Mouse (Mus musculus): ENCODE results near the gene Acaca. TPM values are rescaled to one million over a fixed set of nuclear protein-coding genes. Genes with fewer than 3 reads are reported as not detected.

Gene Acaca
- polyA plus RNA-seq, 1 experiment from 2014 or later = 21.8 TPM

DNA sequence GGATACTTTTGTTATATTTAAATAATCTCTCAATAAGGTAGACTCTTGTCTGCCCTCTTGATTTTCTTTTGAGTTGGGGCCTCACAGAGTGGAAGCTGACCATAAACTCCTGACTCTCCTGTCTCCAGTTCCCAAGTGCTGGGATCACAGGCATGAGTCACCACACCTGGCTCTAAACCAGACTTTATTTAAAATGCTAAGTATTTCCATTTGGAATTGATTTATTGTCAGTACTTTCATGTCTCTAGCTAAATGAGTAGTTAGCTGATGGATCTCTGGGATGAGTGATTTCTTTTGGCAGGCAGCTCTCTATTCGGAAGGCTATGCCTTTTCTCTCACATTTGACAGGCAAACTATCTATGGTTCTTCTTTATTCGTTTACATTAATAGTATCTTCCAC is 228.3 kb downstream of the Acaca start:
- H3K27me3 ChIP-seq (ENCODE audit: control insufficient read depth, insufficient read depth, low read length) = no peaks in the 10 kb centered on the region
- DNase-seq (ENCODE audit: low spot score) (no peak), ATAC-seq (ENCODE audit: insufficient number of reproducible peaks, low FRiP score, low TSS enrichment, low read depth) (no peak)
- WGBS = 84% methylated on average over 2 of the region's 2 CpGs
- H3K36me3 ChIP-seq (ENCODE audit: control insufficient read depth, insufficient read depth, low read length) = no peaks in the 10 kb centered on the region
- no peak overlapping the region for H3K9ac ChIP-seq (ENCODE audit: low read length)
- no peak overlapping the region for H3K4me3 ChIP-seq (ENCODE audit: low read depth, low read length)
- no peaks in the 10 kb centered on the region for H3K9me3 ChIP-seq (ENCODE audit: control insufficient read depth, low read length)
- no peak overlapping the region for H3K4me2 ChIP-seq (ENCODE audit: low read depth, severe bottlenecking)
- H3K4me1 ChIP-seq (ENCODE audit: control insufficient read depth, insufficient read depth, low read length) = peaks cover 6% of the 10 kb centered on the region; the same call in 1 of the 2 replicates
- H3K27ac ChIP-seq (replicated peaks; ENCODE audit: low read depth, low read length) = no peak overlapping the region

GRCm38 (mm10) chr11:84361551-84361950 is 232.1 kb downstream of the Acaca start:
- 39% methylated on average over 5 of the region's 5 CpGs for WGBS
- H3K36me3 ChIP-seq (ENCODE audit: control insufficient read depth, insufficient read depth, low read length) = no peaks in the 10 kb centered on the region
- no peak overlapping the region for H3K4me2 ChIP-seq (ENCODE audit: low read depth, severe bottlenecking)
- no peak overlapping the region for H3K4me3 ChIP-seq (ENCODE audit: low read depth, low read length)
- DNase-seq (ENCODE audit: low spot score) = no peak
- peaks cover 6% of the 10 kb centered on the region; the same call in 1 of the 2 replicates for H3K4me1 ChIP-seq (ENCODE audit: control insufficient read depth, insufficient read depth, low read length)
- H3K9me3 ChIP-seq (ENCODE audit: control insufficient read depth, low read length) = no peaks in the 10 kb centered on the region
- no peak overlapping the region for H3K27ac ChIP-seq (replicated peaks; ENCODE audit: low read depth, low read length)
- no peaks in the 10 kb centered on the region for H3K27me3 ChIP-seq (ENCODE audit: control insufficient read depth, insufficient read depth, low read length)
- no peak for ATAC-seq (ENCODE audit: insufficient number of reproducible peaks, low FRiP score, low TSS enrichment, low read depth)
- H3K9ac ChIP-seq (ENCODE audit: low read length) = no peak overlapping the region

GRCm38 (mm10) chr11:84362633-84363243 is 233.3 kb downstream of the Acaca start:
- H3K4me3 ChIP-seq (ENCODE audit: low read depth, low read length) = no peak overlapping the region
- no peak overlapping the region for H3K4me2 ChIP-seq (ENCODE audit: low read depth, severe bottlenecking)
- 68% methylated on average over 6 of the region's 6 CpGs for WGBS
- H3K27me3 ChIP-seq (ENCODE audit: control insufficient read depth, insufficient read depth, low read length) = no peaks in the 10 kb centered on the region
- H3K36me3 ChIP-seq (ENCODE audit: control insufficient read depth, insufficient read depth, low read length) = no peaks in the 10 kb centered on the region
- ATAC-seq (ENCODE audit: insufficient number of reproducible peaks, low FRiP score, low TSS enrichment, low read depth) = no peak
- H3K9me3 ChIP-seq (ENCODE audit: control insufficient read depth, low read length) = no peaks in the 10 kb centered on the region
- no peak overlapping the region for H3K27ac ChIP-seq (replicated peaks; ENCODE audit: low read depth, low read length)
- peaks cover 6% of the 10 kb centered on the region; the same call in 1 of the 2 replicates for H3K4me1 ChIP-seq (ENCODE audit: control insufficient read depth, insufficient read depth, low read length)
- H3K9ac ChIP-seq (ENCODE audit: low read length) = no peak overlapping the region
- DNase-seq (ENCODE audit: low spot score) = no peak

GRCm38 (mm10) chr11:84365313-84365712 is 235.8 kb downstream of the Acaca start:
- H3K27me3 ChIP-seq (ENCODE audit: control insufficient read depth, insufficient read depth, low read length) = no peaks in the 10 kb centered on the region
- 83% methylated on average over 1 of the region's 1 CpGs for WGBS
- no peak for ATAC-seq (ENCODE audit: insufficient number of reproducible peaks, low FRiP score, low TSS enrichment, low read depth)
- no peak overlapping the region for H3K4me3 ChIP-seq (ENCODE audit: low read depth, low read length)
- H3K9me3 ChIP-seq (ENCODE audit: control insufficient read depth, low read length) = no peaks in the 10 kb centered on the region
- no peak overlapping the region for H3K9ac ChIP-seq (ENCODE audit: low read length)
- H3K27ac ChIP-seq (replicated peaks; ENCODE audit: low read depth, low read length) = no peak overlapping the region
- H3K4me1 ChIP-seq (ENCODE audit: control insufficient read depth, insufficient read depth, low read length) = peaks cover 6% of the 10 kb centered on the region; the same call in 1 of the 2 replicates
- no peak overlapping the region for H3K4me2 ChIP-seq (ENCODE audit: low read depth, severe bottlenecking)
- no peaks in the 10 kb centered on the region for H3K36me3 ChIP-seq (ENCODE audit: control insufficient read depth, insufficient read depth, low read length)
- no peak for DNase-seq (ENCODE audit: low spot score)

- Histone ChIP-seq H3K36me3 (ENCODE audit: control insufficient read depth, insufficient read depth, low read length) (no peaks in the 10 kb centered on the region), H3K4me3 (ENCODE audit: low read depth, low read length) (no peak overlapping the region), H3K27ac (replicated peaks; ENCODE audit: low read depth, low read length) (no peak overlapping the region), H3K9ac (ENCODE audit: low read length) (no peak overlapping the region), H3K27me3 (ENCODE audit: control insufficient read depth, insufficient read depth, low read length) (no peaks in the 10 kb centered on the region), H3K4me2 (ENCODE audit: low read depth, severe bottlenecking) (no peak overlapping the region), H3K9me3 (ENCODE audit: control insufficient read depth, low read length) (no peaks in the 10 kb centered on the region), H3K4me1 (ENCODE audit: control insufficient read depth, insufficient read depth, low read length) (no peaks in the 10 kb centered on the region)
- 81% methylated on average over 2 of the region's 2 CpGs for WGBS
- DNase-seq (ENCODE audit: low spot score) = no peak
- no peak for ATAC-seq (ENCODE audit: insufficient number of reproducible peaks, low FRiP score, low TSS enrichment, low read depth)
These were observed 239.4 kb downstream of the Acaca start for GRCm38 (mm10) chr11:84368902-84369301.

DNA sequence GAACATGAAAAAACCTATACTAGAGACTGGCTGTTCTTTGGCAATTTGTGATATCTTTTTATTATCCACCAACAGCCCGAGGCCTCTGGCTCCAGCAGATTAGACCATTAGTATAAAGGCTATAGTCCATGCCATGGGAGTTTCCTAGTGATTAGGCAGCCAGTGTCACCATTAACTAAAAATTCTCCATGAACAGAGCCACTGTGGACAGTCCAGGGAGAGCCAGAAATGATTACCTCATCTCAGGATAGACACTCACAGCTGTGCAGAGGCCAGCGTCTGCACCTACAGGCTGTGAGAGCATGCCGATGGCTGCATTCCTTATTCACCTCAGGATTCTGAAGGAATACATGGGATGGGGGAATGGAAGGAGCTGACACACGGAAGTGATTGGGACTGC is 243.7 kb downstream of the Acaca start:
- Histone ChIP-seq H3K9ac (ENCODE audit: low read length) (no peak overlapping the region), H3K27ac (replicated peaks; ENCODE audit: low read depth, low read length) (no peak overlapping the region), H3K27me3 (ENCODE audit: control insufficient read depth, insufficient read depth, low read length) (no peaks in the 10 kb centered on the region), H3K9me3 (ENCODE audit: control insufficient read depth, low read length) (no peaks in the 10 kb centered on the region), H3K36me3 (ENCODE audit: control insufficient read depth, insufficient read depth, low read length) (no peaks in the 10 kb centered on the region), H3K4me3 (ENCODE audit: low read depth, low read length) (no peak overlapping the region), H3K4me1 (ENCODE audit: control insufficient read depth, insufficient read depth, low read length) (no peaks in the 10 kb centered on the region), H3K4me2 (ENCODE audit: low read depth, severe bottlenecking) (no peak overlapping the region)
- DNase-seq (ENCODE audit: low spot score) = no peak
- no peak for ATAC-seq (ENCODE audit: insufficient number of reproducible peaks, low FRiP score, low TSS enrichment, low read depth)
- 91% methylated on average over 4 of the region's 4 CpGs for WGBS

DNA sequence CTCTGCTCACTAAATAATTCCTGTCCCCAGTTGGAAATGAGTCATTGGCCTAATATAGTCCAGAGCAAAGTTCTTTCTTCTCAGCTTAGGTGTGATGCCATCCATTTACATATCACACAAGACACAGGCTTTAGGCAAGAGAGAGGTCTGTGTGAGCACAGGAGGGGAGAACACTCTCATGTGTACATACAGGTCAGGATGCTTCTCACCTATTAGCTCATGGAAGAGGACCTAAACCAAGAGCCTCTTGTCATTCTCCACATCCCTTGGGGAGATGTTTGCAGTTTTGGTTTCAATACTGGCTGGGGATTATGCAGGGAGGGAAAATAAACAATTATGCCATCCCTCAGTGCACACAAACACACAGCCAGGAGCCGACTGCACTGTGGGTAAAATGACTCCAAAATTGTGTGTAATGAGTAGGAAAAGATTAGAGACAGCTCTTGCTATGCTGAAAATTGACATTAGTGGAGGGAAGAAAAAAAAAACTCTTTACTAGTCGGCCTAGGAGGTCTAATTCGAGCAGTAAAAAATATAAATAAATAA is 246.6 kb downstream of the Acaca start:
- H3K27ac ChIP-seq (replicated peaks; ENCODE audit: low read depth, low read length) = no peak overlapping the region
- H3K36me3 ChIP-seq (ENCODE audit: control insufficient read depth, insufficient read depth, low read length) = no peaks in the 10 kb centered on the region
- no peak overlapping the region for H3K9ac ChIP-seq (ENCODE audit: low read length)
- no peak overlapping the region for H3K4me2 ChIP-seq (ENCODE audit: low read depth, severe bottlenecking)
- DNase-seq (ENCODE audit: low spot score) (no peak), ATAC-seq (ENCODE audit: insufficient number of reproducible peaks, low FRiP score, low TSS enrichment, low read depth) (no peak)
- no peaks in the 10 kb centered on the region for H3K27me3 ChIP-seq (ENCODE audit: control insufficient read depth, insufficient read depth, low read length)
- H3K4me3 ChIP-seq (ENCODE audit: low read depth, low read length) = no peak overlapping the region
- H3K4me1 ChIP-seq (ENCODE audit: control insufficient read depth, insufficient read depth, low read length) = no peaks in the 10 kb centered on the region
- WGBS = 81% methylated on average over 3 of the region's 3 CpGs
- no peaks in the 10 kb centered on the region for H3K9me3 ChIP-seq (ENCODE audit: control insufficient read depth, low read length)

- Histone ChIP-seq H3K9me3 (ENCODE audit: control insufficient read depth, low read length) (no peaks in the 10 kb centered on the region), H3K4me2 (ENCODE audit: low read depth, severe bottlenecking) (no peak overlapping the region), H3K4me1 (ENCODE audit: control insufficient read depth, insufficient read depth, low read length) (no peaks in the 10 kb centered on the region), H3K4me3 (ENCODE audit: low read depth, low read length) (no peak overlapping the region), H3K36me3 (ENCODE audit: control insufficient read depth, insufficient read depth, low read length) (no peaks in the 10 kb centered on the region), H3K27ac (replicated peaks; ENCODE audit: low read depth, low read length) (no peak overlapping the region), H3K9ac (ENCODE audit: low read length) (no peak overlapping the region), H3K27me3 (ENCODE audit: control insufficient read depth, insufficient read depth, low read length) (no peaks in the 10 kb centered on the region)
- ATAC-seq (ENCODE audit: insufficient number of reproducible peaks, low FRiP score, low TSS enrichment, low read depth) = no peak
- WGBS = 92% methylated on average over 13 of the region's 13 CpGs
- no peak for DNase-seq (ENCODE audit: low spot score)
These were observed 247.3 kb downstream of the Acaca start for GRCm38 (mm10) chr11:84376510-84377365.

Data from limb, embryonic 11.5 days (tissue).